Mouse (Mus musculus): ENCODE measurements around the gene Tmub2. TPM values are rescaled to one million over a fixed set of nuclear protein-coding genes. Genes with fewer than 3 reads are reported as not detected.

Tmub2 gene
- total RNA-seq, 1 experiment from 2014 or later: 25.7 TPM

Other genes with a start within 250 kb of the Tmub2 start
- gene Cd300lg, start 243.4 kb upstream of the Tmub2 start, total RNA-seq (2017): 2.0 to 8.0 TPM (median 3.3 TPM) in 3 replicates
- gene Mpp2, start 196.4 kb upstream of the Tmub2 start, total RNA-seq (2017): not detected in 3 replicates
- not detected in 3 replicates for gene Ppy, start 183.6 kb upstream of the Tmub2 start, total RNA-seq (2017)
- not detected in 3 replicates for gene Pyy, start 177.1 kb upstream of the Tmub2 start, total RNA-seq (2017)
- gene Nags, start 139.4 kb upstream of the Tmub2 start, total RNA-seq (2017): not detected in 3 replicates
- 3.1 to 9.5 TPM (median 5.5 TPM) in 3 replicates for gene Tmem101, start 128.5 kb upstream of the Tmub2 start, total RNA-seq (2017)
- gene Lsm12, start 99.6 kb upstream of the Tmub2 start, total RNA-seq (2017): 26.7 to 93.0 TPM (median 26.9 TPM) in 3 replicates
- 6.1 to 10.7 TPM (median 9.1 TPM) in 3 replicates for gene G6pc3, start 95.3 kb upstream of the Tmub2 start, total RNA-seq (2017)
- gene Hdac5, start 54.8 kb upstream of the Tmub2 start, total RNA-seq (2017): 46.5 to 54.0 TPM (median 51.7 TPM) in 3 replicates
- gene BC030867, start 36.0 kb upstream of the Tmub2 start, total RNA-seq (2017): not detected in 3 replicates
- gene Asb16, start 16.2 kb upstream of the Tmub2 start, total RNA-seq (2017): not detected in 3 replicates
- 29.9 to 43.6 TPM (median 29.9 TPM) in 3 replicates for gene Atxn7l3, start 11.7 kb downstream of the Tmub2 start, total RNA-seq (2017)
- 160 to 166 TPM (median 161 TPM) in 3 replicates for gene Ubtf, start 34.8 kb downstream of the Tmub2 start, total RNA-seq (2017)
- gene Slc4a1, start 81.3 kb downstream of the Tmub2 start, total RNA-seq (2017): 2.2 to 10.4 TPM (median 8.0 TPM) in 3 replicates
- gene Rundc3a, start 108.5 kb downstream of the Tmub2 start, total RNA-seq (2017): 4.8 TPM in 1 of 3 replicates, not detected in the others
- 20.2 to 30.1 TPM (median 25.0 TPM) in 3 replicates for gene Slc25a39, start 123.0 kb downstream of the Tmub2 start, total RNA-seq (2017)
- gene Grn, start 145.4 kb downstream of the Tmub2 start, total RNA-seq (2017): 62.3 to 97.9 TPM (median 97.8 TPM) in 3 replicates
- gene Fam171a2, start 162.8 kb downstream of the Tmub2 start, total RNA-seq (2017): not detected in 3 replicates
- 50.3 to 142 TPM (median 82.3 TPM) in 3 replicates for gene Itga2b, start 185.2 kb downstream of the Tmub2 start, total RNA-seq (2017)